Mouse (Mus musculus): ENCODE data around the gene Tmem181a. TPM values are rescaled to one million over a fixed set of nuclear protein-coding genes. Genes with fewer than 3 reads are reported as not detected.
"Not testable (repeated sequence)": the region's sequence is repeated elsewhere in the genome, so short reads cannot be mapped to it uniquely, and the experiment has no call there.

Tmem181a gene
- 10 to 100 TPM; 54.0 to 55.8 TPM for total RNA-seq (2021)

GRCm38 (mm10) chr17:6256400-6257069 lies at the start of gene Tmem181a:
Gene Tmem181a, plus strand, starts transcription at chr17:6256860.
- DNase-seq, result not testable (repeated sequence)

- DNase-seq, result no peak
Observed at GRCm38 (mm10) chr17:6211721-6212120, 44.9 kb upstream of the Tmem181a start.

- DNase-seq, result no peak
Observed at GRCm38 (mm10) chr17:6215640-6216039, 41.0 kb upstream of the Tmem181a start.

- no peak for DNase-seq
Observed at GRCm38 (mm10) chr17:6216514-6216913, 40.1 kb upstream of the Tmem181a start.

- not testable (repeated sequence) for DNase-seq
Observed at GRCm38 (mm10) chr17:6232633-6233032, 24.0 kb upstream of the Tmem181a start.

- not testable (repeated sequence) for DNase-seq
Observed at GRCm38 (mm10) chr17:6251298-6251697, 5.4 kb upstream of the Tmem181a start.

- peak; percentile 66 to 73 for DNase-seq
Observed at GRCm38 (mm10) chr17:6257070-6257456, 403 bp downstream of the Tmem181a start.

GRCm38 (mm10) chr17:6269876-6270831 lies 13.5 kb downstream of the Tmem181a start:
- DNase-seq, result peak; percentile 36 to 51

GRCm38 (mm10) chr17:6270840-6271239 lies 14.2 kb downstream of the Tmem181a start:
- not testable (repeated sequence) for DNase-seq

- DNase-seq, result not testable (repeated sequence)
Observed at GRCm38 (mm10) chr17:6271970-6272369, 15.3 kb downstream of the Tmem181a start.

GRCm38 (mm10) chr17:6274693-6275092 lies 18.0 kb downstream of the Tmem181a start:
- not testable (repeated sequence) for DNase-seq

- DNase-seq, result not testable (repeated sequence)
Observed at GRCm38 (mm10) chr17:6279205-6279604, 22.5 kb downstream of the Tmem181a start.

- DNase-seq, result not testable (repeated sequence)
Observed at GRCm38 (mm10) chr17:6279772-6280171, 23.1 kb downstream of the Tmem181a start.

GRCm38 (mm10) chr17:6280513-6280912 lies 23.9 kb downstream of the Tmem181a start:
- not testable (repeated sequence) for DNase-seq

GRCm38 (mm10) chr17:6283137-6283536 lies 26.5 kb downstream of the Tmem181a start:
- DNase-seq, result not testable (repeated sequence)

GRCm38 (mm10) chr17:6286169-6286568 lies 29.5 kb downstream of the Tmem181a start:
- DNase-seq, result not testable (repeated sequence)

- DNase-seq, result not testable (repeated sequence)
Observed at GRCm38 (mm10) chr17:6289045-6289444, 32.4 kb downstream of the Tmem181a start.

- not testable (repeated sequence) for DNase-seq
Observed at GRCm38 (mm10) chr17:6293882-6294281, 37.2 kb downstream of the Tmem181a start.

- not testable (repeated sequence) for DNase-seq
Observed at GRCm38 (mm10) chr17:6297060-6297795, 40.6 kb downstream of the Tmem181a start.

- DNase-seq, result not testable (repeated sequence)
Observed at GRCm38 (mm10) chr17:6300190-6300863, 43.7 kb downstream of the Tmem181a start.

- not testable (repeated sequence) for DNase-seq
Observed at GRCm38 (mm10) chr17:6304891-6305290, 48.2 kb downstream of the Tmem181a start.

Data from layer of hippocampus, postnatal 36 days (tissue).